Mouse (Mus musculus) liver, postnatal 0 days (tissue): ENCODE data around the gene Arg1.

Experiments
- CTCF ChIP-seq: sonication (generic); IDR thresholded peaks from 2 replicates; pipeline ENCODE4 v1.5.1; 2016; ENCODE audit warnings: antibody characterized with exemption, low read depth
- EP300 ChIP-seq: IDR thresholded peaks from 2 replicates; pipeline ENCODE4 v1.6.1; 2016; ENCODE audit warnings: antibody characterized with exemption, low read depth, mild to moderate bottlenecking

- TF ChIP-seq CTCF (no peak), EP300 (no peak)
Observed at GRCm38 (mm10) chr10:24972923-24973322, 45.6 kb upstream of the Arg1 start.
